Mouse (Mus musculus) left cerebral cortex, adult 8-10 months (tissue): ENCODE measurements around the gene Atp6v0d1. TPM values are rescaled to one million over a fixed set of nuclear protein-coding genes. Genes with fewer than 3 reads are reported as not detected.

Experiments used
- DNase-seq, 2 experiments: peaks; one replicate each; pipeline ENCODE4 v3.0.0; 2022; ENCODE audit warnings: low spot score in 2 of 2
- total RNA-seq, 4 experiments: library from RNA; stranded (reverse); gene quantifications; 2 replicates each; pipeline ENCODE4 v1.2.4; 2022

Gene Atp6v0d1
- total RNA-seq, 4 experiments from 2014 or later: 297 to 314 (median 303) TPM

DNA sequence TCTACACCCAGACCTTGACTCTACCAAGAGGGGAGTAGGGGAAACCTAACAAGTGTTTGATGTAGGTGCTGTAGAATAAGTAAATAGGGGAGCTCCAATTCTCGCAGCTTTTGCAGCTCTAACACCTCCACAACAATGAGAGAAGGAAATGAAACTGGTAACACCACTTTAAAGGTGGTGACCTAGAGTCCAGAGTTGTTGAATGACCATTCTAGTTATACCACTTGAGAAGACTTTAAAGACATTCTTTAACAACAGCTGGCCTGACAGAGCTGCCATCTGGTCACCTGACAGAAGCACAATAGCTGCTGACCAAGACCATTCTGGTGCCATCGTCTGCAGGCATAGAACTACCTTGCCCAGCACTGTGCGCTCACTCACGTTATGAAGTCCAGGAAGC is 26.9 kb downstream of the Atp6v0d1 start:
- no peak for DNase-seq

DNA sequence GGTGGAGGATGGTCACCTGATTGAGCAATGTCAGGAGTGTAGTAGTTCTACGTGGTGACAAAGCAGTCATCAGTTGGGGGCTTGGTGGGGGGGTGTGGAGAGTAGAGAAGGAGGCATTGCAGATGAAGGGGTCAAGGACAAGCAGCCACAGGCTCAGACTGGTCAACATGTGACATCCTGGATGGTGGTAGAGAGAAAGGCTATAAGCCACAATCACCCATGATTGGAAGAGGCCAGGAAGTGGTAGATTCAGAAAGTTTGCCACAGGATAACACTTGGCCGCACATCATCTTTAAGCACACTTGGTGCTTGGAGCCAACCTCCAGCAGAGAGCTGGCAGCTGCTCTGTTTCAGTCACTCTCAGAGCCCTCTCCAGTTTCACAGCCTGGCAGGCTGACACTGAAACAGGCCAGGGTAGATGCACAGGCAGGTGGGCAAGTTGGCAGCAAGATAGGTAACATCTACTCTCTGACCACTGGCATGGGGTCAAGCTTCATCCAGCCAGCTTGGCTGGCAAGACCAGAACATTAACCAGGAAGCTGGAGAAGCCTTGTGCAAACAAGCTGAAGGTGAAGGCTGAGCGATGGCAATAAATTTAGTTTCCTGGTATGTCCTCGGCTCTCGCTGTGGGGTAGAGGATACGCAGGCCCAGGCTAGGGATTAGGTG is 28.7 kb downstream of the Atp6v0d1 start:
- no peak for DNase-seq

GRCm38 (mm10) chr8:105536546-105536945 is 29.3 kb downstream of the Atp6v0d1 start:
- peak in 1 of 2 experiments; percentile 61 for DNase-seq

DNA sequence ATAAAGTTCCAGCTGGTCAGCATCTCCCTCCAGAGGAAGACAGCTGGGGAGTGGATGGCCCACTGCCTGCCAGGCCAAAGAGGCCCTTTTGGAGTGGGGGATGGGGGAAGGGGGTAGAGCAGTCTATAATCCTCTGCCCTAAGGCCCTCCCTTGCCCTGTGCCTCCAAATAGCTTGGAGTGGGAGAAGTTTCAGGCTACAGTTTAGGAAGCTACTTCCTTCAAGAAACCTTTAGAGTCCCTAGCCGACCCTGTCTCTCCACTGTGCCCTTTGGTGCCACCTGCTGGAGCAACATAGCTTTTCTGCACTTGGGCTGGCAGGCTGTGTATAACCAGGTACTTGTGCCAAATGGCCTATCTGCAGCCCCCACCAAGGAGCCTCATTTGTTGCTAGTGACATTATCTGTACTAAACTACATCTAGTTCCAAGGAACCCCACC is 31.9 kb downstream of the Atp6v0d1 start:
- DNase-seq: no peak

DNA sequence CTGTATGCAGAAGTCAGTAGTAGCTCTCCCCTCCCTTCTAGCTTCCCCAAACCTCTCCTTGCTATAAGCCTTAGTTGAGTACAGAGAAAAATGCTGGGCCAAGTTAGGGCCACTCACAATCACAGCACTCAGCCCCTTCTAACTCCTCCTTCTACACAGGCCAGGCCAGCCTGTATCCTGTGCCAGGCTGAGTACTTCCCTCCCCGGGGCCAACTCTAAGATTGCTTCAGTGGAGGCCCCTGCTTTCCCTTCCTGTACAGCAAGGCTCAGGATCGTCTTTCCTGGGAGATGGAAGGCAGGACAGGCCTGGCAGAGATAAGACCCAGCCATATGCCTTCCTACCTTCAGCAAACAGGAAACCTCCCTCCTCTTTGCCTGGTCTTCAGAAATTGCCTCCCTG is 32.4 kb downstream of the Atp6v0d1 start:
- DNase-seq: no peak

- DNase-seq: no peak
Measured at GRCm38 (mm10) chr8:105531774-105532173, 34.1 kb downstream of the Atp6v0d1 start.

- DNase-seq: no peak
Measured at GRCm38 (mm10) chr8:105529271-105529670, 36.6 kb downstream of the Atp6v0d1 start.

GRCm38 (mm10) chr8:105528206-105528605 is 37.6 kb downstream of the Atp6v0d1 start:
- no peak for DNase-seq

DNA sequence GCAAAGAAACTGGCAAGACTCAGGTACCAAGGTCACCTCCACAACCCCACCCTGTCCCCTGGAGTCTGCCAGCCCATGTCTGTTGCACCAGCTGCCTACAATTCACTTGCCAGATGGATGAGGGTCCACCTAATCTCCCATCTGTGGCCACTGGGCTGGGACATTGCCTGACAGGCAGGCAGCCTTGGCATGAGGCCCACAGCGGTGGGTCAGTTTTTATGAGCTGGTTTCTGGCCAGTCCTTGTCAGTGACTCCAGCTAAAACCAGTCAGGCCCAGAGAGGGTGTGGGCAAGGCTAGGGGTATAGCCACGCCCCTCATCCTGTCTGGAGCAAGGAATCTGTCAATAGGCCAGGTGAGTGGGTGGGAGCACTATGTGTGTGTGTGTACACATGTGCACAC is 38.7 kb downstream of the Atp6v0d1 start:
- DNase-seq: no peak

DNA sequence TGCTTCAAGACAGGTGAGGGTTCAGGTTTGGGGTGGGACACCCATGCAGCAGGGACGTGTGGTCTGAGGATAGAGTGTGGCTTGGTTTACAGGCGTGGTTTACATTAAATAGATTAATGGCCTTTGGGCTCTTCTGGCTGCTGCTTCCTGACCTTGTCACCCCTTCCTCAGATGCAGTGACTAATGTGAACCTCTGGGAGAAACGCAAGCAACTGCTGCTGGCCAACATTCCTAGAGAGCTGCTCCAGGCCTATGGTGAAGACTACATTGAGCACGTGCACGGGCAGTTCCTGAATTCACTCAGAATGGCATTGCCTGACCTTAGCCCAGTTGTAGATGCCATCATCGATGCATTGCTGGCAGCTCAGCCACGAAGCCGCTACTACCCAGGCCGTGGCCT is 43.0 kb downstream of the Atp6v0d1 start:
- no peak for DNase-seq

DNA sequence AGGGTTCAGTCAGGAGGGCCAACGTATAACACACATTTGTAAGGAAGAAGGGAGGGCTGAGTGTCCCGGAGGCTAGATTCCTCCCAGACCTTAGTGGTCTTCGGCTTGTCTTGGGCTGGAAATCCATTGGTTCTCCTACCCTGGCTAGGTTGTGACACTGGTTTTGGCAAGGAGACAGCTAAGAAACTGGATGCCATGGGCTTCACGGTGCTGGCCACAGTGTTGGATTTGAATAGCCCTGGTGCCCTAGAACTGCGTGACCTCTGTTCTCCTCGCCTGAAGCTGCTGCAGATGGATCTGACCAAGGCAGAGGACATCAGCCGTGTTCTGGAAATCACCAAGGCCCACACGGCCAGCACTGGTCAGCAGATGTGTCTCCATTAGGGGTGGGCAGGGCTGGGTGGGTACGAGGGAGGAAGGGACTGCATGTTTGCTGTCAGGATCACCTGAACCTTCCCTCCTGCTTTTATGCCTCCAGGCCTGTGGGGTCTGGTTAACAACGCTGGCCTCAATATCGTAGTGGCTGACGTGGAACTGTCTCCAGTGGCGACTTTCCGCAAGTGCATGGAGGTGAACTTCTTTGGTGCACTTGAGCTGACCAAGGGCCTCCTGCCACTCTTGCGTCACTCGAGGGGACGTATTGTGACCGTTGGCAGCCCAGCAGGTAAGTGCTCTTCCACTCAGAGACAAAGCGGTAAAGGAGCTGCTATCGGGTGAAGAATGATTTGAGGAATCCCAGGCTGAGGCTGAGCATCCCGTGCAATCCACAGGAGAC is 43.7 kb downstream of the Atp6v0d1 start:
- no peak for DNase-seq

GRCm38 (mm10) chr8:105521061-105521460 is 44.8 kb downstream of the Atp6v0d1 start:
- DNase-seq: no peak

DNA sequence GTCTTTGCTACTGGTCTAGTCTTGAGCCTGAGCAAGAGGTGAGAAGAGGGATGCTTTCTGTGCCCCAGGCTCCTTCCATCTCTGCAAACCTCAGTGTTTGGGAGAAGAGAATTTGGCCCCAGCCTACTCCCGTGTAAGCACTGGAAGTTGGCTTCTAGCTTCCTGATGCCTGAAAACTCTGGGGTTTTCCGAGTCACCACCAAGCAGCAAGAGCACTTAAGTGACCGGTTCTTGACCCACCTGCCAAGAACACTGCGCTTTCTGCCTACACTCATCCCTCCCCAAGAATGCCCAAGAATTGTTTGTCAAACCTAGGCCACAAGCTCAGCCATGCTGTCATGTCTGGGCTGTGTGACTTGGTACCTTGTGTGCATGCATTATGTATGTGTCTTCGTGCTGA is 45.3 kb downstream of the Atp6v0d1 start:
- no peak for DNase-seq

GRCm38 (mm10) chr8:105519591-105519990 is 46.3 kb downstream of the Atp6v0d1 start:
- DNase-seq: no peak

GRCm38 (mm10) chr8:105518436-105519313 is 47.2 kb downstream of the Atp6v0d1 start, which contains the start of gene Hsd11b2:
Hsd11b2 (plus strand) TSS chr8:105518755.
- peak in 1 of 2 experiments; percentile 36 for DNase-seq

GRCm38 (mm10) chr8:105517346-105517745 is 48.5 kb downstream of the Atp6v0d1 start:
- no peak for DNase-seq

- DNase-seq: peak; percentile 49 to 52
Measured at GRCm38 (mm10) chr8:105516018-105516645, 49.7 kb downstream of the Atp6v0d1 start.

- no peak for DNase-seq
Measured at GRCm38 (mm10) chr8:105514656-105515055, 51.2 kb downstream of the Atp6v0d1 start.

- no peak for DNase-seq
Measured at GRCm38 (mm10) chr8:105514194-105514593, 51.7 kb downstream of the Atp6v0d1 start.

DNA sequence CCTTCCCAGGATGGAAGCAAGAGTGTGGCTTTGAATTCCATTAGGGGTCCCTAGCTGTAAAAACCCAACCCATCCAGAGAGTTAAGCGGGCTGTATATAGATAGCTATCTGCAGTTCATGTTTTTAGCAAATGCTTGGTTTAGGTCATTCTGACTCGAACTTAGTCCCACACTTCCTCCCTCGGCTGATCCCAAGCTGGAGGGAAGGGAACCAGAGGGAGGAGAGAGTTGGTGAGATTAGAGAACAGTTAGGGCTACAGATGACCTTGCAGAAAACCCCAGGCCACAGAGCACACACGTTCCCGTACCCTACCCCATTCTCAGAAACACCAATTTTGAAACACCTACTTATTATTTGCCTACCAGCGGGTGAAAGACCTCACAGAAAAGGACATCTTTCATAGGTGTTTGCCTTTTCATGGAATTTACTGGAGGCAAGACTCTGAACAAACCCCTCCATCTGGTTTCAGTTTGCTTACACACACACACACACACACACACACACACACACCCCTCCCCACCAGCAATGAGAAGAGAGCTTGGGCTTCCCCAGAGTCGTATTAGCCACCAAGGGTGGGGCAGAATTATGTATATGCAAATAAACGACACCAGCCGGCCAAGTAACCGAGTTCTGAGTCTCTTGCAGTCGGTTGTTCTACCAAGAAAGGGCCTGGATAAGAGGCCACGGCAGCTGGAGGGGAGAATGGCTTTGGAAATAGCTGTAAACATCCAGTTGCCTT is 55.7 kb downstream of the Atp6v0d1 start:
- DNase-seq: no peak

GRCm38 (mm10) chr8:105508758-105509157 is 57.1 kb downstream of the Atp6v0d1 start:
- DNase-seq: no peak
